Mouse (Mus musculus): ENCODE results near the gene Itgae.

DNA sequence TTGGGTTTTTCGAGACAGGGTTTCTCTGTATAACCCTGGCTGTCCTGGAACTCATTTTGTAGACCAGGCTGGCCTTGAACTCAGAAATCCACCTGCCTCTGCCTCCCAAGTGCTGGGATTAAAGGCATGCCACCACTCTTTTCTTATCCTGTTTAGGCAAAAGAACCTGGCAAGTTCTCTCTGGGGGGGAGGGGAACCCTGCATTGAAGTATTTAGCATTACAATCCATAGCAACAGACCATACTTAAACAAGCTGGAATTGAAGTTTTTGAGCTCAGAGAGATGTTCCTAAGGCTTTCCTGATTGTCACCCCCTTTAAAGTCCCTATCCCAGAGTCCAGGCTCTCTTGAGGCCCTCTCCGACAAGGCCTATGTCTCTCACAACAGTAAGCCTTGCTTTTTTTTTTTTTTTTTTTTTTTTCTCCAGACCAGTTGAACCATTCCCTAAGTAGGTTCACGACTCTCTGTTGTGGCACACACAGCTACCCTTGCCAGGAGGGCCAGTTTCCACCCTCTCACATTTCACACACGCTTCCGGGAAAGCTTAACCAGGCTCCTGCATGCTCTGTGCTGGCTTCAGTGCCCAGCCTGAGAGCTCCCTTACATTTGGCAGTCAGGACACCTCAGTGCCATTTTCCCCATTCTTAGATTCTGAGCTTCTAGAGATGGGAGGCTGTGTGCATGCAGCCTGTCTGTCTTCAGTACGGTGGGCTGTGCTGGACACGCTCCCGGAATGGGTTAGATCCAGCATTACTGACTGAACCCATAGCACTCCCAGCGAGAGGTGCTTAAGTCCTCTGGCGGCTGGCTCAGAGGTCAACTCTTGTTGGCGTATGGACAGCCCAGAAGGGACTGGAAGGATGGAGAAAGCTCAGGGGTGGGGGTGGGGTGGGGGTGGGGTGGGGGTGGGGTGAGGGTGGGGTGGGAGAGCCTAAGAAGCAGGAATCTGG, 55.9 kb downstream of the Itgae start:
- TF ChIP-seq CTCF (IDR thresholded peaks at IDR 0.05) (no peak), EP300 (IDR thresholded peaks at IDR 0.05; ENCODE audit: insufficient read depth, low read depth, low read length) (no peak), POLR2A (IDR thresholded peaks at IDR 0.05; ENCODE audit: insufficient read depth, low read depth, low read length) (no peak)
